Mouse (Mus musculus): Measurements from ENCODE around the gene Ipmk. TPM values are rescaled to one million over a fixed set of nuclear protein-coding genes. Genes with fewer than 3 reads are reported as not detected.

The Ipmk gene
- polyA plus RNA-seq (2014; fragmentation: Nextera tagmentation; extraction: Ambion mirVana): 8.7 and 8.8 TPM in 2 replicates

- peak within 1 kb of the TSS; percentile 59 to 76 for H3K27ac ChIP-seq (replicated peaks in 1 of 2; ENCODE audit: control insufficient read depth in 1 of 2, insufficient read depth in 1 of 2, low read depth in 2 of 2, low read length in 2 of 2)
- H3K4me3 ChIP-seq (ENCODE audit: control insufficient read depth in 1 of 2, insufficient read depth in 1 of 2, low read depth in 1 of 2, low read length in 2 of 2): peak within 1 kb of the TSS; percentile 65 to 89
- no peaks in the 10 kb centered on the region for H3K9me3 ChIP-seq (ENCODE audit: control insufficient read depth, low read length)
- under 1% methylated on average over 48 of the region's 49 CpGs for WGBS
- peak within 1 kb of the TSS; percentile 85 for H3K9ac ChIP-seq (ENCODE audit: low read length)
- peak; percentile 90 for ATAC-seq (ENCODE audit: insufficient number of reproducible peaks, insufficient read depth, low FRiP score, low read depth)
- no peaks in the 10 kb centered on the region for H3K27me3 ChIP-seq (ENCODE audit: control insufficient read depth, insufficient read depth, low read length)
- H3K4me2 ChIP-seq (ENCODE audit: low read length): peak within 1 kb of the TSS; percentile 86
- H3K36me3 ChIP-seq (ENCODE audit: control insufficient read depth, insufficient read depth, low read length): no peaks in the 10 kb centered on the region; the same call in 1 of the 2 replicates
- peaks cover 2 to 26% of the 10 kb centered on the region in 2 experiments; a peak in 3 of 4 replicates for H3K4me1 ChIP-seq (ENCODE audit: control insufficient read depth in 2 of 2, insufficient read depth in 2 of 2, low read length in 2 of 2)
These were observed at the start of gene Ipmk for GRCm38 (mm10) chr10:71347509-71347949. Gene Ipmk (plus strand): TSS chr10:71347763.

GRCm38 (mm10) chr10:71300161-71300560, 47.4 kb upstream of the Ipmk start:
- H3K27ac ChIP-seq (replicated peaks in 1 of 2; ENCODE audit: control insufficient read depth in 1 of 2, insufficient read depth in 1 of 2, low read depth in 2 of 2, low read length in 2 of 2): no peak overlapping the region
- H3K4me3 ChIP-seq (ENCODE audit: control insufficient read depth in 1 of 2, insufficient read depth in 1 of 2, low read depth in 1 of 2, low read length in 2 of 2): no peak overlapping the region
- H3K27me3 ChIP-seq (ENCODE audit: control insufficient read depth, insufficient read depth, low read length): peaks cover 5% of the 10 kb centered on the region; the same call in 1 of the 2 replicates
- H3K9me3 ChIP-seq (ENCODE audit: control insufficient read depth, low read length): no peaks in the 10 kb centered on the region
- WGBS: 66% methylated on average over 16 of the region's 16 CpGs
- H3K4me2 ChIP-seq (ENCODE audit: low read length): no peak overlapping the region
- H3K36me3 ChIP-seq (ENCODE audit: control insufficient read depth, insufficient read depth, low read length): no peaks in the 10 kb centered on the region
- no peak for ATAC-seq (ENCODE audit: insufficient number of reproducible peaks, insufficient read depth, low FRiP score, low read depth)
- H3K9ac ChIP-seq (ENCODE audit: low read length): no peak overlapping the region
- no peaks in the 10 kb centered on the region for H3K4me1 ChIP-seq (ENCODE audit: control insufficient read depth in 2 of 2, insufficient read depth in 2 of 2, low read length in 2 of 2)

- H3K4me3 ChIP-seq (ENCODE audit: control insufficient read depth in 1 of 2, insufficient read depth in 1 of 2, low read depth in 1 of 2, low read length in 2 of 2): no peak overlapping the region
- H3K4me2 ChIP-seq (ENCODE audit: low read length): peak overlapping the region; percentile 36; the same call in 1 of the 2 replicates
- no peaks in the 10 kb centered on the region for H3K4me1 ChIP-seq (ENCODE audit: control insufficient read depth in 2 of 2, insufficient read depth in 2 of 2, low read length in 2 of 2)
- no peak overlapping the region for H3K9ac ChIP-seq (ENCODE audit: low read length)
- H3K27ac ChIP-seq (replicated peaks in 1 of 2; ENCODE audit: control insufficient read depth in 1 of 2, insufficient read depth in 1 of 2, low read depth in 2 of 2, low read length in 2 of 2): no peak overlapping the region
- no peaks in the 10 kb centered on the region for H3K9me3 ChIP-seq (ENCODE audit: control insufficient read depth, low read length)
- no peaks in the 10 kb centered on the region for H3K36me3 ChIP-seq (ENCODE audit: control insufficient read depth, insufficient read depth, low read length)
- WGBS: 21% methylated on average over 5 of the region's 5 CpGs
- H3K27me3 ChIP-seq (ENCODE audit: control insufficient read depth, insufficient read depth, low read length): peaks cover 5% of the 10 kb centered on the region; the same call in 1 of the 2 replicates
- no peak for ATAC-seq (ENCODE audit: insufficient number of reproducible peaks, insufficient read depth, low FRiP score, low read depth)
These were observed 45.1 kb upstream of the Ipmk start for GRCm38 (mm10) chr10:71302490-71302889.

GRCm38 (mm10) chr10:71306190-71306589, 41.4 kb upstream of the Ipmk start:
- H3K27me3 ChIP-seq (ENCODE audit: control insufficient read depth, insufficient read depth, low read length): no peaks in the 10 kb centered on the region
- no peak for ATAC-seq (ENCODE audit: insufficient number of reproducible peaks, insufficient read depth, low FRiP score, low read depth)
- peak overlapping the region; percentile 15 to 16; a peak in 2 of 4 replicates for H3K4me3 ChIP-seq (ENCODE audit: control insufficient read depth in 1 of 2, insufficient read depth in 1 of 2, low read depth in 1 of 2, low read length in 2 of 2)
- H3K27ac ChIP-seq (replicated peaks in 1 of 2; ENCODE audit: control insufficient read depth in 1 of 2, insufficient read depth in 1 of 2, low read depth in 2 of 2, low read length in 2 of 2): no peak overlapping the region
- peak overlapping the region; percentile 59 for H3K4me2 ChIP-seq (ENCODE audit: low read length)
- WGBS: 11% methylated on average over 6 of the region's 6 CpGs
- no peaks in the 10 kb centered on the region for H3K9me3 ChIP-seq (ENCODE audit: control insufficient read depth, low read length)
- no peaks in the 10 kb centered on the region for H3K4me1 ChIP-seq (ENCODE audit: control insufficient read depth in 2 of 2, insufficient read depth in 2 of 2, low read length in 2 of 2)
- no peaks in the 10 kb centered on the region for H3K36me3 ChIP-seq (ENCODE audit: control insufficient read depth, insufficient read depth, low read length)
- no peak overlapping the region for H3K9ac ChIP-seq (ENCODE audit: low read length)

GRCm38 (mm10) chr10:71306759-71307158, 40.8 kb upstream of the Ipmk start:
- Histone ChIP-seq H3K27me3 (ENCODE audit: control insufficient read depth, insufficient read depth, low read length) (no peaks in the 10 kb centered on the region), H3K4me1 (ENCODE audit: control insufficient read depth in 2 of 2, insufficient read depth in 2 of 2, low read length in 2 of 2) (no peaks in the 10 kb centered on the region), H3K27ac (replicated peaks in 1 of 2; ENCODE audit: control insufficient read depth in 1 of 2, insufficient read depth in 1 of 2, low read depth in 2 of 2, low read length in 2 of 2) (no peak overlapping the region), H3K4me3 (ENCODE audit: control insufficient read depth in 1 of 2, insufficient read depth in 1 of 2, low read depth in 1 of 2, low read length in 2 of 2) (no peak overlapping the region), H3K9me3 (ENCODE audit: control insufficient read depth, low read length) (no peaks in the 10 kb centered on the region), H3K4me2 (ENCODE audit: low read length) (peak overlapping the region; percentile 59), H3K36me3 (ENCODE audit: control insufficient read depth, insufficient read depth, low read length) (no peaks in the 10 kb centered on the region), H3K9ac (ENCODE audit: low read length) (no peak overlapping the region)
- ATAC-seq (ENCODE audit: insufficient number of reproducible peaks, insufficient read depth, low FRiP score, low read depth): no peak
- WGBS: 64% methylated on average over 6 of the region's 6 CpGs

GRCm38 (mm10) chr10:71308199-71308598, 39.4 kb upstream of the Ipmk start:
- no peaks in the 10 kb centered on the region for H3K36me3 ChIP-seq (ENCODE audit: control insufficient read depth, insufficient read depth, low read length)
- H3K9ac ChIP-seq (ENCODE audit: low read length): no peak overlapping the region
- no peaks in the 10 kb centered on the region for H3K27me3 ChIP-seq (ENCODE audit: control insufficient read depth, insufficient read depth, low read length)
- H3K9me3 ChIP-seq (ENCODE audit: control insufficient read depth, low read length): no peaks in the 10 kb centered on the region
- no peak for ATAC-seq (ENCODE audit: insufficient number of reproducible peaks, insufficient read depth, low FRiP score, low read depth)
- no peaks in the 10 kb centered on the region for H3K4me1 ChIP-seq (ENCODE audit: control insufficient read depth in 2 of 2, insufficient read depth in 2 of 2, low read length in 2 of 2)
- H3K4me3 ChIP-seq (ENCODE audit: control insufficient read depth in 1 of 2, insufficient read depth in 1 of 2, low read depth in 1 of 2, low read length in 2 of 2): no peak overlapping the region
- 89% methylated on average over 5 of the region's 5 CpGs for WGBS
- H3K27ac ChIP-seq (replicated peaks in 1 of 2; ENCODE audit: control insufficient read depth in 1 of 2, insufficient read depth in 1 of 2, low read depth in 2 of 2, low read length in 2 of 2): no peak overlapping the region
- H3K4me2 ChIP-seq (ENCODE audit: low read length): no peak overlapping the region

- WGBS: 61% methylated on average over 3 of the region's 3 CpGs
- no peak overlapping the region for H3K9ac ChIP-seq (ENCODE audit: low read length)
- no peak for ATAC-seq (ENCODE audit: insufficient number of reproducible peaks, insufficient read depth, low FRiP score, low read depth)
- no peaks in the 10 kb centered on the region for H3K27me3 ChIP-seq (ENCODE audit: control insufficient read depth, insufficient read depth, low read length)
- H3K27ac ChIP-seq (replicated peaks in 1 of 2; ENCODE audit: control insufficient read depth in 1 of 2, insufficient read depth in 1 of 2, low read depth in 2 of 2, low read length in 2 of 2): no peak overlapping the region
- H3K9me3 ChIP-seq (ENCODE audit: control insufficient read depth, low read length): no peaks in the 10 kb centered on the region
- H3K4me1 ChIP-seq (ENCODE audit: control insufficient read depth in 2 of 2, insufficient read depth in 2 of 2, low read length in 2 of 2): no peaks in the 10 kb centered on the region
- no peak overlapping the region for H3K4me2 ChIP-seq (ENCODE audit: low read length)
- no peak overlapping the region for H3K4me3 ChIP-seq (ENCODE audit: control insufficient read depth in 1 of 2, insufficient read depth in 1 of 2, low read depth in 1 of 2, low read length in 2 of 2)
- no peaks in the 10 kb centered on the region for H3K36me3 ChIP-seq (ENCODE audit: control insufficient read depth, insufficient read depth, low read length)
These were observed 37.3 kb upstream of the Ipmk start for GRCm38 (mm10) chr10:71310288-71310687.

GRCm38 (mm10) chr10:71314596-71314995, 33.0 kb upstream of the Ipmk start:
- no peaks in the 10 kb centered on the region for H3K27me3 ChIP-seq (ENCODE audit: control insufficient read depth, insufficient read depth, low read length)
- no peak overlapping the region for H3K9ac ChIP-seq (ENCODE audit: low read length)
- no peak for ATAC-seq (ENCODE audit: insufficient number of reproducible peaks, insufficient read depth, low FRiP score, low read depth)
- H3K4me3 ChIP-seq (ENCODE audit: control insufficient read depth in 1 of 2, insufficient read depth in 1 of 2, low read depth in 1 of 2, low read length in 2 of 2): no peak overlapping the region
- H3K4me1 ChIP-seq (ENCODE audit: control insufficient read depth in 2 of 2, insufficient read depth in 2 of 2, low read length in 2 of 2): no peaks in the 10 kb centered on the region
- H3K9me3 ChIP-seq (ENCODE audit: control insufficient read depth, low read length): no peaks in the 10 kb centered on the region
- H3K27ac ChIP-seq (replicated peaks in 1 of 2; ENCODE audit: control insufficient read depth in 1 of 2, insufficient read depth in 1 of 2, low read depth in 2 of 2, low read length in 2 of 2): no peak overlapping the region
- no peak overlapping the region for H3K4me2 ChIP-seq (ENCODE audit: low read length)
- H3K36me3 ChIP-seq (ENCODE audit: control insufficient read depth, insufficient read depth, low read length): no peaks in the 10 kb centered on the region
- 72% methylated on average over 3 of the region's 3 CpGs for WGBS

Measured in heart, embryonic 14.5 days (tissue).